Mouse (Mus musculus) liver, postnatal 0 days (tissue): Measurements from ENCODE around the gene Cdc42ep5.

Experiments used
- CTCF ChIP-seq: sonication (generic); IDR thresholded peaks from 2 replicates; pipeline ENCODE4 v1.5.1; 2016; ENCODE audit warnings: antibody characterized with exemption, low read depth
- EP300 ChIP-seq: IDR thresholded peaks from 2 replicates; pipeline ENCODE4 v1.6.1; 2016; ENCODE audit warnings: antibody characterized with exemption, low read depth, mild to moderate bottlenecking

DNA sequence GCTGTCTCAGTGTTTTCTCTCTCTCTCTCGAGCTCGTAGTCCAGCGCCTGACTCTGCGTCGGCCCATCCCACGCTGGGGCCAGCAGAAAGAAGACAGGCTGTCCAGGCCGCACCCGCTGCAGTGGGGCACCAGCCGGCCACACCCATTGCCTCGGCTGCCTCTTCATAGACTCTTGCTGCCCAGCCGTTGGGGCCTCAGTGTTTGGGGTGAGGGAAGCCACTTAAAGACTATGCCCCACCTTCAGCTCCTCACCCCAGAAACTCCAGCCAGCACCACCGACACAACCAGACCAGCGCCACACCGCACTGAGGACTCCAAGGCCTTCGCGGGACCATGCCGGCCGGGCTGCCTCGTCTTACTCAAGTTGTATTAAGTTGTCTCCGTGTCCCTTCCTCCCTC lies 17.3 kb downstream of the Cdc42ep5 start:
- no peak for TF ChIP-seq CTCF
- no peak for TF ChIP-seq EP300
